Mouse (Mus musculus) megakaryocyte, embryonic 14.5 days (primary cell): ENCODE data around the gene Parp8. TPM values are rescaled to one million over a fixed set of nuclear protein-coding genes. Genes with fewer than 3 reads are reported as not detected.

Experiments
- H3K27me3 ChIP-seq: replicated peaks from 2 replicates; pipeline ENCODE3; 2012; ENCODE audit warnings: inconsistent platforms
- H3K36me3 ChIP-seq: replicated peaks from 2 replicates; pipeline ENCODE3; 2012; ENCODE audit warnings: low read length, inconsistent platforms, mixed read lengths
- H3K4me1 ChIP-seq: 2 replicates; pipeline ENCODE4 v1.6.1; 2012; ENCODE audit warnings: inconsistent platforms
- H3K4me3 ChIP-seq: replicated peaks from 2 replicates; pipeline ENCODE3; 2012; ENCODE audit warnings: moderate library complexity, mild to moderate bottlenecking, inconsistent platforms
- H3K9me3 ChIP-seq: 2 replicates; pipeline ENCODE4 v1.6.1; 2012; ENCODE audit warnings: inconsistent platforms
- FLI1 ChIP-seq: IDR thresholded peaks from 2 replicates; pipeline ENCODE4 v1.6.1; 2012; ENCODE audit warnings: low read length, inconsistent platforms, mixed read lengths
- GATA1 ChIP-seq: IDR thresholded peaks from 3 replicates; pipeline ENCODE4 v1.6.1; 2012; ENCODE audit warnings: mixed read lengths, low read length, inconsistent platforms, borderline replicate concordance
- polyA plus RNA-seq: library from polyadenylated mRNA; stranded (reverse); fragments of >175 nt; gene quantifications from 2 replicates; pipeline ENCODE4 v1.2.3, GENCODE M21; 2012; ENCODE audit warnings: low replicate concordance; ENCODE audit not compliant: insufficient read depth

The Parp8 gene
- polyA plus RNA-seq, 1 experiment = 0.58 TPM

DNA sequence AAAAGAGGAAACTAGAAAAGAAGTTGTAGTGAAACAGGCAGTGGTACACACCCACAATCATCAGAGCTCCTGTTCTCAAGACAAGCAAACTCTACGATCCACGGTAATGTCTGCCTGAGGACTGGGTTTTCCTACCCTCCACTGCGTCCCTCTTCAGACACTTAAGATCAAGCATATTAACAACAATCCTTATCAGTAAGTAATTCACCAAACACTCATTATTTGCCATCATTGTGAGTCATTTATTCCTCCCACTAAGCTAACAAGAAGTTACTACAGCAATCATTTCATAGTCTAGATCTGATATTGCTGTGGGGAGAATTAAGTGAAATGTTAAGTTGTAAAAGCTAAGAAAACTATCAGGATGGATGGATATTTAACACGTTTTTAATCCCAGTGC lies 35.0 kb downstream of the Parp8 start:
- Histone ChIP-seq H3K36me3 (no peaks in the 10 kb centered on the region), H3K27me3 (no peaks in the 10 kb centered on the region), H3K4me3 (no peak overlapping the region), H3K4me1 (no peaks in the 10 kb centered on the region), H3K9me3 (no peaks in the 10 kb centered on the region)
- TF ChIP-seq FLI1 (no peak), GATA1 (no peak)

DNA sequence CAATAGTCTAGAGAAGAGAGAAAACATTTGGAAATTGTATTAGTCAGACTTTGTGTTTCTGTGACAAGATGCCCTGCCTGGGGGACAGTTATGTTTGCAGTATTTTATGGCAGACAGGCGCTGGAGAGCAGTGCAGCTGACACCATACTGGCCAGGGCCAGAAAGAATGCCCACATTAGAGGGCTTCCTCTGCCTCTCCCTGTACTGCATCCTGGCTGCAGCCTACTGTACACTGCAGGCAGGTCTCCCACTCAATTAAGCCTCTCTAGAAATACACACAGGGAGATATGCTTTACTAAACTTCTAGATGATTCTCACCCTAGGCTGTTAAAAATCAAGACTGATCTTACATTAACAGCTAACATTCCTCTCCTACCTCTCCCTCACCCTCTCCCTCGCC lies 36.6 kb downstream of the Parp8 start:
- Histone ChIP-seq H3K9me3 (no peaks in the 10 kb centered on the region), H3K36me3 (no peaks in the 10 kb centered on the region), H3K4me3 (no peak overlapping the region), H3K27me3 (no peaks in the 10 kb centered on the region), H3K4me1 (no peaks in the 10 kb centered on the region)
- TF ChIP-seq FLI1 (no peak), GATA1 (no peak)

DNA sequence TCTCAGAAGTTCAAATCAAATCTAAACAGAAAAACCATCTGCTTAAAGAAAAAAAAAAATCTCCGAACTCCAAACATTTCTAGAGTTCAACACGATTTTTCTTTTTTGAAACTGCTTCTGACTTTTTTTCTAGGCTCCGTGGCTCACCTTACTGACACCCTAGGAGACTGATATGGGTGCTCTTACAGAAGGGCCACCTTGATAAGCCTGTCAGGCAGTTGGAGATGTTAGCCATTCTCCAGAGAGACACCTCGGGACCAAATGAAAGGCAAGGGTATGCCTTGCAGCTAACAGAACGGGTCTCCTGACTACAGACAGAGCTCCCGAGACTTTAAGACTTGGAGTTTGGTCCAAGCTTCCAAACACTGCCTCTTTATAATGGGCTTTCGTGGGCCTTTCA lies 37.1 kb downstream of the Parp8 start:
- TF ChIP-seq FLI1 = no peak
- no peak for TF ChIP-seq GATA1
- Histone ChIP-seq H3K36me3 (no peaks in the 10 kb centered on the region), H3K4me1 (no peaks in the 10 kb centered on the region), H3K27me3 (no peaks in the 10 kb centered on the region), H3K4me3 (no peak overlapping the region), H3K9me3 (no peaks in the 10 kb centered on the region)

DNA sequence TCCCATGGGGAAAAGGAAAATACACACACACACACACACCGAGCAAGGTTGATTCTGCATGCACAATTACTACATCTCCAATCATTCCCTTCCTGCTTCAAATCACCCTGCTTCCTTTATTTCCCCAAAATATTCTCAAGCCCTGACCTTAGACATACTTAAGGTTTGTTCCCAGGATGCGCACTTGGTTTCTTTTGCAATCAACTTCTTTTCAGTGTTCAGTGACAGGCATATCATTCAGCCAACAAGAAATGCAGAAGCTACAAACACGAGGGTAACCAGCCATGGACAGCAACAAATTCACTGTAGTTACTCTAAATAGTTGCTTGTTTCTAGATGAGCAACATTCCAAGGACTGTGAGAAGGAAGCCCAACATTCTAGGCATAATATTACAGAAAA lies 38.1 kb downstream of the Parp8 start:
- no peak for TF ChIP-seq FLI1
- no peak for TF ChIP-seq GATA1
- H3K9me3 ChIP-seq = no peaks in the 10 kb centered on the region
- no peak overlapping the region for H3K4me3 ChIP-seq
- H3K27me3 ChIP-seq = no peaks in the 10 kb centered on the region
- H3K36me3 ChIP-seq = no peaks in the 10 kb centered on the region
- no peaks in the 10 kb centered on the region for H3K4me1 ChIP-seq

DNA sequence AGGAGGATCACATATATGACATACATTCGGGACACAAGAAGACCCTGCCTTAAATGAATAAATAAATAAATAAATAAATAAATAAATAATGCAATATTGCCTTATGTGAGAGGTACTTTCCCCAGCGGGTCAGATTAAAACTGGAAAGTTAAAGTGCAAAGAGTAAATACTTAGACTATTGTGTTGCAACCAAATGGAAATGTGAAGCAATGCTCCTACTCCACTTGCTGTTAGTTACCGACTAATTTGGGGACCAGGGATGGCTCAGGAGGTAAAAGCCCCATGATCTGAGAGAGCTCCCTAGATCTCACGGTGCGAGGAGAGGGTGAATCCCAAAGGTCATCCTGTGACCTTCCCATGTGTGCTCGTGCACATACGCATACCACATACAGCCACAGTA lies 38.7 kb downstream of the Parp8 start:
- Histone ChIP-seq H3K36me3 (no peaks in the 10 kb centered on the region), H3K27me3 (no peaks in the 10 kb centered on the region), H3K4me1 (no peaks in the 10 kb centered on the region), H3K9me3 (no peaks in the 10 kb centered on the region), H3K4me3 (no peak overlapping the region)
- TF ChIP-seq FLI1 = no peak
- TF ChIP-seq GATA1 = no peak

DNA sequence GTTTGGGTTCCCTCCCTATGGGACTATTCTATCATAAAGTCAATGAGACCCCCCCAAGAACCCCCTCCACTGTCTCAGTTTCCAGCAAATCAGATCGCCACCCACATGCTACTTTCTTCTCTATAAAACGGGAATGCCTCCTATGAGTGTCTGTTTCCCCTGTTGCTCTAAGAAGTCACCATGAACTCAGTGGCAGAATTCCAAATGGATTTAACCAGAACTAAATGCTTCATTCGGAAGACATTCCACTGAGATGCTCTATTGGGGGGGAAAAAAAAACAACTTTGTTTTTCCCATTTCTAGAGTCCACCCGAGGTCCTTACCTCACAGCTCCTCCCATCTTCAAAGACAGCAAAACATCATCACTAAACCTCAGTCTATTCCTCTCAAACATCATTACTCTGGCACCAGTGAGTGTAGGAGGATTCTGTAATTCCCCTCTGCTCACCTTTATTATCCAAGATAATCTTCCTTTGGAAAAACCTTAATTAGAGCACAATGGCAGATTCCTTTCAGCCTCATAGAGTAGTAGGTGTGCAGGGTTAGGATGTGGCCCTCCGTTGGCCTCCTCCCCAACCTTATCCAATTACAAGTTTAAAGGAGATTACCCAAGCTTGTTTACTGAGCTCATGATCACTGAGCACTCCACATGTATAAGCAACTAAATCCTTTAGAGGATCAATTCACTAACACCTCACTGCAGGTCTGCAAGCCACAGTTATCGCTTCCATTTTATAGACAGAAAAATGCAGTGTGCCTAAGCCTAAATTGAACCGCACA lies 51.1 kb downstream of the Parp8 start:
- Histone ChIP-seq H3K27me3 (no peaks in the 10 kb centered on the region), H3K4me1 (no peaks in the 10 kb centered on the region), H3K9me3 (no peaks in the 10 kb centered on the region), H3K4me3 (no peak overlapping the region), H3K36me3 (no peaks in the 10 kb centered on the region)
- TF ChIP-seq FLI1 (no peak), GATA1 (no peak)

DNA sequence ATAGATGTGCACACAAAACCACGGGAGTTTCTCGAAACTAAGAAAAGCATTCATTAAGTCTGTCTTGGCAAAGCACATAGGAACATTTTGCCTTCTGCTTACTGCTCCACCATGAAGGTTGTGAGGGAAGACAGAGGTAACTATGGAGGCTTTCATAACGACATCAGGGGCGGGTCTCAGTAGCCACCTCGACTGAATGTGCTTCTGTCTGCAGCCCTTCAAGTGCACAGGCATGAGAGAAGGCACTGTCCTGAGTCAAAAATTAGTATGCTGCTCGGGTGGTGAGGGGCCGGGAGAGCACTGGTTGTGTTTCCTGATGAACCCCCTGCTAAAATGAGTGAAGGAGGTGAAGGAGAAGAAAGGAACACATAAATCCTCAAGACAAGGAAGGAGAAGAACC lies 51.8 kb downstream of the Parp8 start:
- no peaks in the 10 kb centered on the region for H3K36me3 ChIP-seq
- no peaks in the 10 kb centered on the region for H3K9me3 ChIP-seq
- H3K4me1 ChIP-seq = no peaks in the 10 kb centered on the region
- no peaks in the 10 kb centered on the region for H3K27me3 ChIP-seq
- TF ChIP-seq FLI1 = no peak
- TF ChIP-seq GATA1 = no peak
- no peak overlapping the region for H3K4me3 ChIP-seq

DNA sequence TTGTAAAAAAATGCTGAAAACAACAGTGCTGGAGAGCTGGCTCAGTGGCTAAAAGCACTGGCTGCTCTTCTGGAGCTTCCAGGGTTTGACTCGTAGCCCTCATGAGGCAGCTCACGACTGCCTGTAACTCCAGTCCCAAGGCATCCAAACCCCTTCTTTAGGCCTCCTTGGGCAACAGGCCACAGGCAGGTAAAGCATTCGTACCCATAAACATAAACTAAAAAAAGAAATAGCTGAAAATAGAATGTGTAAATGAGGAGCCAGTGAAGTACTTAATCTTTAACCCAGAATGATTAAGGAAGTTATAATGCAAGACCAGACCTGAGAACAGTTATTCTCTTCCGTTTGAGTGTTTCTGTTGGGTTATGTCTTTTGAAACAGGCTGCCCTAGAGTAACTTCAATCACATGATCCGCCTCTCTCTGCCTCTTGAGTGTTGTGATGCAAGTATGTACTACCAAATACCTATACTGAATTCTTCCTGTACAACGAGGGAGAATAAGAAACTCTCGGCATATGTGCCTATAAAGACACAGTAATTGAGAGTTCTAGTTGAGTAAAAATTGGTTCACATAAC lies 53.2 kb downstream of the Parp8 start:
- Histone ChIP-seq H3K4me1 (no peaks in the 10 kb centered on the region), H3K9me3 (no peaks in the 10 kb centered on the region), H3K36me3 (no peaks in the 10 kb centered on the region), H3K4me3 (no peak overlapping the region), H3K27me3 (no peaks in the 10 kb centered on the region)
- TF ChIP-seq GATA1 = no peak
- no peak for TF ChIP-seq FLI1

DNA sequence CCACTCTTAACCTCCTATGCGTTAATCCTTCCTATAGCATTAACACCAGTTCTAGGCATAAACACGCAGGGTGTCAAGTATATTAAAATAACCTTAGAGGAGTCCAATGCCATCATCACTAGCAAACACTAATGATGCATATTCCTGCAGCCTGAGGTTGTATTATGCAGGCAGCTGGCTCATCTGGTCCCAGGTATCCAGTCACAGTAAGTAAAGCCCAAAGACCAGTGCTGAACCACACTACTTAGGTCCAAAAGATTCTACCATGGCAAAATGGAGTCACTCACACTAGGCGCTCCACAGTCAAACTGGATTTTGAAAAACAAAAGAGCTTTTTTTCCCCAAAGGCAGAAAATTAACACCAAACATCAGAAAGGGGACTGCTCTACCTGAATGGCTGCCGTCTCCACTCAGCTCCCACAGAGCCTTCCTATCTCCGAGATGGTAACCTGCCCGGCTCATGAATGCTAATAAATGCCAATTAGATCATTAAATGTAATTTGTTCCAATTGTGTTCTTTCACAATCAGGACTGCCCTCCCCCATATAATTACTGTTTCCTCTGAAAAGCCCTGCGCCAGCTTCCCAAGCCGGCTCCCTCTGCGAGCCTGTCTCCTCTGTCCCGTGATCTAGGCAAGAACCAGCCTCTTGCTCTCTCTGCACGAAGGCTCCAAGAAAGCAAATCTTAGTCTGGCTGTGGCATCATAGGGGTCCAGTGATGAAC lies 54.5 kb downstream of the Parp8 start:
- Histone ChIP-seq H3K4me1 (no peaks in the 10 kb centered on the region), H3K9me3 (no peaks in the 10 kb centered on the region), H3K27me3 (no peaks in the 10 kb centered on the region), H3K4me3 (no peak overlapping the region), H3K36me3 (no peaks in the 10 kb centered on the region)
- TF ChIP-seq GATA1 (no peak), FLI1 (no peak)

DNA sequence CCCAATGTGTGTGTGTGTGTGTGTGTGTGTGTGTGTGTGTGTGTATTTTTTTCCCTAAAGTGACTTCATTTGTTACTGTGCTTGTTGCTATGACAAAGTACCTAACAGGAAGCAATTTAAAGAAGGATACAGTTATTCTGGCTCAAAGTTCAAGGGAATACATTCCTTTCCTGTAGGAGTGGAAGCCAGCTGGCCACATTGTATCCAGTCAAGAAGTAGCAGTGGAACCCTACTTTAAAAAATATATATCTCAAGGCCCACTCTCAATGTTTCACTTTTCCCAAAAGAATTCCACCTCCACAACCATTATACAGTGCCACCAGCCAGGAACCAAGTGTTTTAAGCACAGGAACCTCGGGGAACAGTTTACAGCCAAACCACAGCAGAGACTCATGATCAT lies 55.7 kb downstream of the Parp8 start:
- Histone ChIP-seq H3K4me1 (no peaks in the 10 kb centered on the region), H3K4me3 (no peak overlapping the region), H3K36me3 (no peaks in the 10 kb centered on the region), H3K27me3 (no peaks in the 10 kb centered on the region), H3K9me3 (no peaks in the 10 kb centered on the region)
- TF ChIP-seq GATA1 = no peak
- no peak for TF ChIP-seq FLI1
